Mouse (Mus musculus): ENCODE measurements around the gene Peak1. TPM values are rescaled to one million over a fixed set of nuclear protein-coding genes. Genes with fewer than 3 reads are reported as not detected.

Gene Peak1
- polyA plus RNA-seq, 2 experiments from 2014 or later: 17.6 to 18.4 TPM

DNA sequence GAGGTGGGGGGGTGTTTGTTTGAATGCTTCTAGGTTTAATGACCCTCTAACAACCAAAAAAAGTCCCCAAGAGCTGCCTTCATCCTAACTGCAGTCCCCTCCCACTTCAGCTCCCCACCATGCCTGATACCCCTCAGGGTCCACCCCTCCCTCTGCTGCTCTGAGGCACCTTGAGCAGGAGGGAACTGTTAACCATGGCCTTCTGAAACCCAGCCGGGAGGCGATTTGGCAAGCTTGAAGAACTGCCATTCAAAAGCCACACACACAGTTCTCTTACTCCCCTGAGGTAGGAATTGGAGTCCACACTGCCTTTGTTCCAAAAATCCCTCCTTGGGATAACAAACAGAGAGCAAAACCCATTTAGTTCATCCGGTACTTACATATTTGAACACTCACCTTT is 222.7 kb downstream of the Peak1 start:
- no peak for ATAC-seq

DNA sequence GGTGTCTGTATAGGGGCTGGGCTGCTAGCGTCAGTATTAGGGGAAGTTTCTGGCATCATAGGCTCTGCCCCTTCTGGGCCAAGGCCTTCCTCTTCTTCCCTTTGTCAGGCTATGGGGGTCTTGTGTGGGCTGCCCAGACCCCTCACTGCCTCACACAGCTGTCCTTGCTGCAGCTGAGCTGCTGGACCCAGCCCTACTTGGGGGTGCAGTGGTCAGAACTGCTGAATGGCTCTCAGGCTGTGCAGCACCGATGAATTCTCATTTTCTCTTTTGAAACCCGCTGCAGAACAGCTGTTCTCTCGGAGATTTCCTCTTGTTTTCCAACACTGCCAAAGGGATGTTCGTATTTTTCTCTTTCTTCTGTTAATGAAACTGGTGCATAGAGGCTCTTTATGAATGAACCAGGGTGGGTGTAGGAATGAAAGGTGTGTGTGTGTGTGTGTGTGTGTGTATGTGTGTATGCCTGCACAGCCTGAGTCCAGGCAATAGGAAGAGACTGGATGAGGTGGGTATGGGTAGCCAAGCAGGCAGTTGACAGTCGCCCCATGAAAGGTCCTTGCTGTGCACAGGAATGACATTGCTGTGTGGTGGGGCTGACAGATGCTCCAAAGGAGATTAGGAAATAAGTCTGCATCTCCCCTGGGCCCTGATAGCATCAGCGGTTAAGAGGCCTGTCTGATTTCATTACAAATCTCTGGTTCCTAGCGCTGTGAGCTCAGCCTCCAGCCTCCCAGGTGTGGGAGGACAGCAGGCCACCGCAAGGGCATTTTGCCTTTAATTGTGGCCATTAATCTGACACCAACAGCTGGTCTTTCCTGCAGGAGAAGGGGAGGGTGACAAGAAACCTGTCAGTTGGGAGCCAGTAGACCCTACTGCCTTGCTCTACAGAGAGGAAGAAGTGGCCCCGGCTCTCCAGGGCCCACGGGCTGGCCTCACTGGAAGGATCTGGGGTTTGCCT is 226.1 kb downstream of the Peak1 start:
- no peak for ATAC-seq

DNA sequence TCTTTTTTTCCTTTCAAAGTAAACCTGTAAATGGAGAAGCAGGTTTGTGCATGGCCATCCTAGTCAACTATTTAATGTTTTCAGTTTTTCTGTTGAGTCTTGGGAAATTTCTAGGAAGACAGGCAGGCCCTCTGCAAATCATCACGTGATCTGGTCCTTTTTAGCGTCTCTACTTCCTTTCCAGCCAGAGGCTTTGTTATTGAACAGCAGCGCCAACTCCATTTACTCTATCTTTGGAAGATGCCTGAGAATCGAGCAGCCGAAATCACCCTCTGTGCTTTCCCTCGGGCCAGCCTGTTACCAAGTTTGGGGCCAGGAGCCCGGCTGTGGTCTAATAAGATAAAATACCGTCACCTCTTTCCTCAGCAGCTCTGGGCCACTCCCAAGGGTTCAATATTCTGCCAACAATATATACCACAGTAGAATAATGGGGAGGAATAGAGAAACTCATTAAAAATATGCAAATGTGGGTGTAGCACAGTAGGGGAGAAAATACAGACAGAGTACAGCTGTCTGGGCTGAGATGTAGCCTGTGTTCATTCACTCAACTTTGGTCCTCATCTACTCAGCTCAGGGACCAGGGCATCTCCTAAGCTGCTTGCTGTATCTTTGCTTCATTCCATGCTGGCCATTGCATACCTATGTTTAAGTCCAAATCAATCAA is 237.6 kb downstream of the Peak1 start:
- no peak for ATAC-seq

DNA sequence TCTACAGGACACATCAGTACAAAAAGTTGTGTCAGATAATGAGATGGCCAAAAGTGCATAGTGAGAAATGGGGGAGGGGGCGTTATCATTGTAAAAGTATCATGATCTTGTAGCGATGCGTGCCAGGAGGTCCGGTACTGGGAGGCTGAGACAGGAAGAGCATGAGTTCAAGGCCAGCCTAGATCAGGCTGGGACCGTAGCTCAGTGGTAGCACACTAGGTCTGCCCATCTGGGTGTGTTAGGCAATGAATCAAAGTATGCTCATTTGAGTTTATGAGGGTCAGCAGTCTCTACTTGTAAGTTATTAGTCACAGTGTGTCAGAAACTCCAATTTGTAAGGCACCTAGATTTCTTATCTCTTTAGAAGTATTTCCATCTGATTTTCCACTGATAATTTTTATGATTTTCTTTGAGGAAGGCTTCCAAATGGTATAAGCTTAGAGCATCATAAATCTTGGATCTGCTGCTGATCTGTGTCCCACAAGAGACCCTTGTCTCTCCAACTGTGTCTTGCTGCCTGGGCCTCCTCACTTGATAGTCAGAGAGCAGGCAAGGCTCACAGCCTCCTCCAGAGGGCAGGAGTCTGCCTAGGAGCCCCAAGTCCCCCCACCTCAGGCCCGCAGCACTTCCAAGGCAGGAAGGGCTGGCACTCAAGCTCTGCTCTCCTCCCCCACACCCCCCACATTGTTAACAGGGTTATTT is 238.3 kb downstream of the Peak1 start:
- no peak for ATAC-seq

DNA sequence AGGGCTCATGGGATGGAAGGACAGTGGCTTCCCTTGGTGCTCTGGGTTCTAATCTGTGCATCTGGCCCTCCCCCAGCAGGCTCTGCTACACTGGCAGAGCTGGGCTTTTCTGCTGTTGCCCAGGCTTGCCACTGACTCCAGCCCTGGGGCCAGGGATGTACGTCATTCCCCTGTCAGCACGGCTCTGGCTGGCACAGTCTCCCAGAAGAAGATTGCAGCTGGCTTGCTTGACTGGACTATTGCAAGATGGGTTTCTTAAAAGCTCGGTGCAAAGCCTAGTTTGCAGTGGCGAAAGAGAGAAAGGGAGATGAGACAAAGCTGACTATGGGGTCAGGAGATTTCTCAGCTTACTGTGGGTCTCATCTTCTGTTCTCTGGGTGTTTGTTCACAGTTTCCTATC is 240.5 kb downstream of the Peak1 start:
- ATAC-seq: no peak

DNA sequence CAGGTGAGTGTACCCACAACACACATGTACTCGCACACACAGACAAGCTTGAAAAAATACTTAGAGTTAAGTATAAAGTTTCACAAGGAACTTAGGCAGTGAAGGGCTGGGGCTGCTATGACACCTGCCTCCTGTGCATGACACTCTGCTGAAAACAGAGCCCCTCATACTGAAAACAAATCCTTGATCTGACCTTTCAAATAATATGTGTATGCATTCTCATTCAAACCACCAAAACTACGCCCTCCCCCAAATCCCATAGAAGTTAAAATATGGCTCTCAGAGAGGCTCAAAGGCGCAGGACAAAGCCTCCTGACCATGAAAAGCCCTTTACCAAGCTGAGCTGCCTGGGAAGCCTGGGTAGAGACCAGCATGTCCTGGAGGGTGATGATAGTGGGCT is 242.6 kb downstream of the Peak1 start:
- no peak for ATAC-seq

DNA sequence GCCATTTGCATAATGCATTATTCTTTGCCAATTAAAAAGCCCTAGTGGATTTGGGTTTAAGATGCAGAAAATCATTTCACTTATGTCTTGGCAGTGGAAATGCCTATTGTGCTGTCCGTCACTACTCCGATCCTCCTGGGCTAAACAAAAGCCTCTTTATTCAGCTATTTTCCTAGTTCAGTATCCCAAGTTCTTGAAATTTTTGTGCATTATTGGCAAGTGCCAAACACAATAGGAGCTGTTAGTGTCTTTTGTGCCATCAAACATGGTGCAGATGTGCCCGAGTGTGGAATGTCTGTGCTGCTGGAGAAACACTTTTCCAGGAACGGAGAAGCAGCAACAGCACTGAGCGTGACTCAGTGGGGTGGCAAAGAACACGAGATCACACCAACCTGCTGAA is 250.2 kb downstream of the Peak1 start:
- no peak for ATAC-seq

DNA sequence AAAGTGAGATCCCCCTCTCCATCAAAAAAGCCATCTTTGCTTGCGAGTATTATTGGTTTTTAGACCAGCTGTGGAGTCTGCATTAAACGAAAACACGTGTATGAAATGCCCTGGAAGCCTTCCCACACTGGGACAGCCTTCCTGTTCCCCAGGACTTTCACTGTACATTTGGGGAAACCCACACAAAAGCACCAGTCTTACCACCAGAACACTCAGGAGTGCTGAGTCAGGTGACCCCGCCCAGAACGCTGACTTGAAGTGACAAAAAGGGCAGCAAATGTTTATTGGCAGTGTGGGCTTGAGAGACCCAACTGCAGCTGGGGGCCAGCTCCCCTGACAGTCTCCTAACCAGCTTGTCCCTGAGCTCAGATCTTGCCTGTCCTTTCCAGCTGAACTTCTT is 251.7 kb downstream of the Peak1 start:
- no peak for ATAC-seq

DNA sequence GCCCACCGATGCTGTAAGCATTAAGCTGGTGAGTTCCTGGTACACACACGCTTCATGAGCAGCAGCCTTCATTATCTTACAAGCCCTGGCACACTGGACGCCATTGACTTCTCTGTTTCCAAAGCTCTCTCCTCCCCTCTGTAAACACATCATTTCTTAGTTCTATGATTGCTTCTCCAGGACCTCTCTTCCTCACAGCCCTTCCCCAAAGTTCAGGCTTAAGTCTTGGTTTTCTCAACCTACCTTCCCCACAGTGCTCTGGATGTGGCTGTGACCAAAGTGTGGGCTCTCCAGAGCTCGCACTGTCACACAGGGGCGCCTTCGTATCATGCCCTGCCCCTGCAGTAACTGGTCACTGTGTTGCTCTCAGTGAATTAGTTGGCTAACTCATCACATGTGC is 252.5 kb downstream of the Peak1 start, which contains the start of gene Tspan3:
Gene Tspan3 (minus strand): TSS at position 101 of the 400 bp plus-strand sequence.
- no peak for ATAC-seq

DNA sequence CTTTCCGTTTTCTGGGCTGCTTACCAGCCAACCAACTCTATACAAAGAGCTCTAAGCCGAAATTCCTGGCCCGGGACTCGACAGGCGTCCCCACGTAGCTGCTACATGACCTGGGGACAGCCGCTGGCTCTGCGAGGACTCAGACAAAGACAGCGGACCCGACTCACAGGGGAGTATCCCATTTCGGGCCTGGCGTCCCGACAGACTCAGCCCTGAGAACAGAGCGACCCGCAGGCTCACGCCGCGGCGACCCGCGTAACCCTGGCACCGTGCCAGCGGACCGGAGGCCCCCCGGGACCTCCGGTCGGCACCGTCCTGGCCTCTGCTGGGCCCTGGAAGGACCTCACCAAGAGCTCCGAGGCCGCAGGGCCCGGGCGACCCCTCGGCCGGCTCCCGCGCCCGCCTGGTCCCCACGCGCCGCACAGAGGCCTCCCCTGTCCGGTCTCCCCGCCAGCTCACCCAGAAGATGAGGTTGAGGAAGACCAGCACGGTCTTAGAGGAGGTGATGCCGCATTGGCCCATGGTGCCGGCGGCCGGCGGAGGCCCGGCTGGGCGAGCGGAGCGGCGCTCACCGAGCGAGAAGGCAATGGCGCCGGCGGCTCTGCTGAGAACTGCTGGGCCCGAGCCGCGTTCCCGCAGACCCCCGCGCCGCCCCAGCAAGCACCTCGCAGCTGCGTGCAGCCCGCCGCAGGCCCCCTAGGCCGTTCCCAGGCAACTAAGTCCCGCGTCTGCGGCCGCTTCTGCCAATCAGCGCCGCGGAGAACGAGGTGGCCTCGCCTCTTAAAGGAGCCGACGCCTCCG is 257.3 kb downstream of the Peak1 start:
- peak; percentile 99 for ATAC-seq

DNA sequence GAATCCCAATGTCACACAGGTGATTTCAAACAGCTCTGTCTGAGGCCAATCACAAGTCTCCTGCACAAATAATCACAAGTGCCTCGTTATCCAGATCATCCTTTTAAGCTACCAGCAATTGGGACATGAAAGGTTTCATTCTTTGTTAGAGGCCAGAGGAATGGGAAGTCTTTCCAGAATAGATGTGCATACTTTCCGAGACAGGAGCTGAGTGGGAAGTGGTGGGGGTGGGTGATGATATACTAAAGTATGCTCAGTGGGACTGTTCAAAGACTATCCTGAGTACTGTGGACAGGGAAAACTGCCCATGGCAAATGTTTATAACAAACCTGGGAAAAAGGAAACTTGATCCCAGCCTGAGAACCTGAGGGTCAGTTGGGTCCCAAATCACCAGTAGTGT is 258.4 kb downstream of the Peak1 start:
- ATAC-seq: no peak

DNA sequence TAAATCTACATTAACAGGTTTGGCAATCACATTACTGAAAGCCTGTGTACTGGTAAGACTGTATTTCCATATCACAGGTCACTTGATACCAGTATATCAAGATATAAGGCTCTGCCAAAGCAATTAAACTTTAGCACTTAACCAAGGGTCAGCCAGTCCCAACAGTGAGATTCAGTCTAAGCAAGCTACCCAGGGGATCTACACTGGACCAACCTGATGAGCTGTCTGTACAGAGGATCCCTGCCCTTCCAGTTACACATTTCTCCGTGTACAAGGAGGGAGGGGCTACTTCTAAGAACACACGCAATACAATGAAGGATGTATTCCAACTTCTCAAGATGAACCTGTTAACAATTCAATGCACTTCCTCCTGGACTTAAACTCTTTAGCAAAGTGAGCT is 259.8 kb downstream of the Peak1 start:
- no peak for ATAC-seq

DNA sequence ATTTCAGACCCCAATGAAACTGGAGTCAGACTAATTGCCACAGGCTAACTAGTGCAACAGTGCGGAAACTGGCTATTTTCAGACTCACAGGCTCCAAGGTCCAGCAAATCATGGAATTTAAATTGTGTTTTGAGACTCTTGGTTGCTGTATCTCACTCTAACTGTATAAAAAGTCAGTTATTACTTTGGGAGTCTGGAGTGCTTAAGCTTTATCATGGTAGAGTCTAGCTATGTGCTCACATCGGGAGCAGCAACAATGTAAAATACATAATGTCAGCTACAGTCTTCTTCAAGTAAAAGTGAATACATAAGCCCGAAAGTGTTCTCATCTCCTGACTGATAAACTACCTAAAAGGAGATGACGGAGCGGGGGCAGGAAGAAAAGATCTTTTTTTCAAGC is 263.3 kb downstream of the Peak1 start:
- no peak for ATAC-seq

DNA sequence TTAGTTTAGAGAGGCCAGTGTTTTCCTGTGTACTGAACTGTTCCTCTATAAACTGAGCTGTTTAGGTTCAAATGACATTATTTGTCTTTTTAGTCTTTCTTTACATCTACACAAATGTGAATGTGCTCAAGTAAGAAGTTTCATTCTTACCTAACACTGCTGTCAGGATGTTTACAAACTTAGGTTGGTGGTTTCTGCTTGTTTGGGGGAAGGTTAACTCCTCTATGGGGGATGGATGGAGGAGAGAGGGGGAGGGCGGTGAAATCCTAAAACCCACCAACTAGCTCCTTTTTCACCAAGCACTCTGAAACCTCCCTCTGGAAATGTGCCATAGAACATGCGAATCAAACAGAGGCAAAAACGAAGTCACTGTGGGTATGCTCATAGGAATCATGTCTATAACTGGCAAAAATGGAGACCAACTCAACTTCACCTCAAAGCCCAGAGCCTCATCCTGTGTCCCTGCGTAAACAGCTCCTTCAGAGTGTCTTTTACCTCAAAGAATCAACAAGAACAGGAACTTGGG is 265.3 kb downstream of the Peak1 start:
- peak; percentile 70 for ATAC-seq

DNA sequence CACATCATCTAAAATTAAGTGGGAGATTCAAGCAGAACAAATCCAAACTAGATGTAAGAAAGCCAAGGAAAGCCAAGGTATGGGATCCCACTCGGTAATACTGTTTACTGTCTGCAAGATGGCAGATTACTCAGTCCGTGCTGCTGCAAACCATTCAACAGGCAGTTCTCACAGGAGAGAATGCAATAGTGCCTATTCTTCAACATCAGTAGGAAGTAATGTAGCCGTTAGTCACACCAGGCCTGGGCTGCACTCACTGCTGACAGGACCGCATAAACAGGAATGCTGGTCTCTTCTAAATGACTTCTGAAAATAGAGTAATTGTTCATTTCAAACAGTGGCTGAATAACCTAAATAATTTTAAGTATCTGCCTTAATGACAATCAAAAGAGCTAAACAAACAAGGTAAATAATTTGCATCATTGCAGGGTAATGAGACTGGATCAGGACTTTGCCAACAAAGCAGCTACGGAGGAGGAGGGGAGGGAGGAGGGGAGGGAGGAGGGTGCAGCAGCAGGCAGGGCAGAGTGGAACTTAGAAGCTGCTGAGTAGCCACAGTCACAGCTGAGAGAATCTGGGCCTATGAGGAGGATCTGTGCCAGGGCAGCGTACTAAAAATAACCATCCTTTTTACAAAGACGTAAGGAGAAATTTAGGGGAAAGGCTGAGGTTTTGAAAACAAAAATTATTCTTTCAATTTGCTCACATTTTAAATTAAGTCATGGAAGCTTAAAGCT is 266.0 kb downstream of the Peak1 start:
- peak; percentile 46 for ATAC-seq

Other genes starting within 250 kb of the Peak1 start
- gene Hmg20a, start 542 bp upstream of the Peak1 start, polyA plus RNA-seq (2017; shearing (Covaris generic)): 10 to 100 TPM; 57.1 to 75.0 TPM

Measured in CD4-positive, CD25-positive, alpha-beta regulatory T cell, adult 4 months (primary cell).